Mouse (Mus musculus) heart, adult 2 months (tissue): ENCODE measurements around the gene Tbc1d13.

Experiments used
- CTCF ChIP-seq: fragments of 200-600 bp; IDR thresholded peaks from 2 replicates; pipeline ENCODE4 v1.8.1; 2022; ENCODE audit warnings: antibody characterized with exemption, mild to moderate bottlenecking, moderate library complexity
- EP300 ChIP-seq: fragments of 200-500 bp; IDR thresholded peaks from 2 replicates; pipeline ENCODE4 v1.6.1; 2011; ENCODE audit warnings: low read depth, low read length, control low read depth; ENCODE audit not compliant: insufficient read depth
- POLR2A ChIP-seq: fragments of 200-500 bp; IDR thresholded peaks from 2 replicates; pipeline ENCODE4 v1.6.1; 2011; ENCODE audit warnings: mild to moderate bottlenecking, low read depth, low read length, control low read depth; ENCODE audit not compliant: insufficient read depth

DNA sequence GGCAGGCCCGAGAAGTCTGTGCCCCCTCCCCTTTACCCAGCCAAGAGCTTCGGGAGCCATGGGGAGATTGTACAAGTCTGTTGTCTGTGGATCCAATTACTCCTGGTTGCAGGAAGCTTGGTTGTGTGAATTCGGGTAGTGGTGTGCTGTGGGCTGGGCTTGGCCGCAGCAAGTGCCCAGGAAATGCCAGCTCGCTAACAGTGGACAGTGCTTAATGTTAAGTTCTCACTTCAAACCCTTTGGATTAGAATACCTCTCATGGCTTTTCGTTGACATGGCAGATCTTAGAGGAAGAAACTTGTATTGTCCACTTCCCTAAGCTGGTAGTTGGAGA, 799 bp downstream of the Tbc1d13 start:
- TF ChIP-seq EP300 (no peak), CTCF (no peak), POLR2A (no peak)
